Mouse (Mus musculus): ENCODE measurements at regions not wholly inside any gene's neighbourhood (a gene's known extent, or its start where the extent isn't known, plus 50 kb on each side); places are given as distances from the start of the nearest gene placed in this dataset.
A peak's percentile ranks its signal among the peaks of the same experiment; 100 is the strongest.

DNA sequence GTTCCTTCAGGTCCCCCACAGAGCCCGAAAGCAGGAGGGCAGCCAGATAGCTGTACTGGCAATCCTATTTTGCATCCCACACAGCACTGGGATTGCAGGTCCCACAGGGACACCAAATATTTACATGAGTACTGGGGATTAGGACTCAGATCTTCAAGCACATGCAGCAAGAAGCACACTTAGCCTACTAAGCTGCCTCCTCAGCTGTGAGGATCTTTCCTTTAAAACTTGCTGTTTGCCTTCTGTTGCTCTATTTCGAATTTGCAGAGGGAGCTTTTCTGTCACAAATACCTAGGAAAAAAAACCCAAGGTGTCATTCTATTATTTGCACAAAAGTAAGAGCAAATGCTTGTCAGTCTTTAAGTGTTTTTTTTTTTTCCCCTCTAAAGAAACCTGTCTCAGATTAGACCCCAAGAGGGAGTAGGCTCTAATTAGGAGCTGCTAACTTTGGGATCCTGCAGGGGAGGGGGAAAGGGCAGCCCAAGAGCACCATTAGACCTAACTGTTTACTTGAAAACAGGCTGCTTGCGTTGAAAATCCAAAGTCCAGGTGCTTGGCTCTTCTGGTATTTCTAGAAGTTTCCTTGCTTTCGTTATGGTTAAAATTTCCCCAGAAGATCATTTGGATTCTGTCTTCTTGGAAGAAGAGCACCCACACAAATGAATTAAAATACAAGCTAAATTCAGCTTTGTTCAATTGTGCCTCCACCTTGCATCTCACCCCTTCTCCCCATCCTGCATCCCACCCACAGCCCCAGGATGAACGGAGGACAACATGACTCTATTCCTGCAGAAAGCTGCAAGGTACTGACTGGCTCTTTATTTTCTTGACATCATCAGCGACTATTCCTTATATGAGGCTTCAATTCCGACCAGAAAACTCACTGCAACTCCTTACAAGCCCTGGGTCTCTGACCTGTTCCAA, 215.5 kb downstream of the Kcnj2 start:
- no peak for ATAC-seq (ENCODE audit: low FRiP score)
- TF ChIP-seq CTCF (IDR thresholded peaks at IDR 0.05) = no peak

DNA sequence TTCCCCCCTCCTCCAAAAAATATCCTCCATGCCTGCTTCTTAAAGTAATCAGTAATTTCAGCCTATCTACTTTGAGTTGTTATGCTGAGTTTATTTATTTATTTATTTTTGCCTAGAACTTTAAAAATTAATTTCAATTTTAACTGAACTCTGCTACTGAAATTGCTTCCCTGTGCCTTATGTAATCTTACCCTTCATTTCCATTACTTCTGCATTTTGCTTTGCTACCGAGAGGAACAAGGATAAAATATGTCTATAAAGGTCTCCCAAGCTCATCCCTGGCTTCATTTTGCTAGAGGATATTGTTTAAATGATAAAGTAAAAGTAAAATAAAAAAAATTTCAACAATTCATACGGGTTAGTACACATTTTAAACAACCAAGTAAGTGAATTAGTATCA, 216.3 kb downstream of the Kcnj2 start:
- Histone ChIP-seq H3K9me3 (ENCODE audit: low read length) (no peaks in the 10 kb centered on the region), H3K4me1 (ENCODE audit: insufficient read depth, low read length) (no peaks in the 10 kb centered on the region), H3K27me3 (ENCODE audit: insufficient read depth, low read length) (no peaks in the 10 kb centered on the region), H3K36me3 (ENCODE audit: insufficient read depth, low read length) (no peaks in the 10 kb centered on the region), H3K4me2 (ENCODE audit: low read depth, low read length, poor library complexity, severe bottlenecking) (no peak overlapping the region), H3K9ac (replicated peaks; ENCODE audit: low read length, poor library complexity, severe bottlenecking) (no peak overlapping the region), H3K27ac (ENCODE audit: low read depth, low read length) (no peak overlapping the region), H3K4me3 (ENCODE audit: low read depth, low read length) (no peak overlapping the region)
- DNase-seq (ENCODE audit: low spot score) = no peak
- TF ChIP-seq CTCF (IDR thresholded peaks at IDR 0.05) = no peak
- no peak for ATAC-seq (ENCODE audit: low FRiP score)
- WGBS = 70% methylated on average over 2 of the region's 2 CpGs

More for the DNA sequence above, 215.5 kb downstream of the Kcnj2 start:
- DNase-seq (ENCODE audit: low spot score) = no peak
- no peaks in the 10 kb centered on the region for H3K4me1 ChIP-seq (ENCODE audit: insufficient read depth, low read length)
- WGBS = 57% methylated on average over 7 of the region's 7 CpGs
- no peaks in the 10 kb centered on the region for H3K36me3 ChIP-seq (ENCODE audit: insufficient read depth, low read length)
- no peaks in the 10 kb centered on the region for H3K9me3 ChIP-seq (ENCODE audit: low read length)
- no peak overlapping the region for H3K9ac ChIP-seq (replicated peaks; ENCODE audit: low read length, poor library complexity, severe bottlenecking)
- no peak overlapping the region for H3K4me3 ChIP-seq (ENCODE audit: low read depth, low read length)
- no peak overlapping the region for H3K4me2 ChIP-seq (ENCODE audit: low read depth, low read length, poor library complexity, severe bottlenecking)
- no peaks in the 10 kb centered on the region for H3K27me3 ChIP-seq (ENCODE audit: insufficient read depth, low read length)
- no peak overlapping the region for H3K27ac ChIP-seq (ENCODE audit: low read depth, low read length)

DNA sequence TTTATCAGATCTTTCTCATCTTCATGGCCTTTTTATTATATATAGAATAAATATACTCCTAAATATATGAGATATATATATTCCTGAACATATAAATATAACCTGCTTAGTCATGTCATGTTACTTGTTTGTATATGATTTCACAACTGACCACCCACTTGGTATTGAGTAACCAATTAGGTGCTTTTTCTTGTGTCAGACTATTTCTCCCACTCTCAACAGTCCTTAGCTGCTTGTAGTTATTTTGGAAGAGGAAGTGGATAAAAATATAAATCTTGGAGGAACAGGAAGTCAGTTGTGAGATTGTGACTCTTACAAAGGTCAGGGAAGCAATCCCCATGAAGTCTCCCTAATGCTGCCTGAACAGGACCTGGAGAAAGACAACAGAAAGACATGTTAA, 224.6 kb downstream of the Kcnj2 start:
- Histone ChIP-seq H3K9ac (replicated peaks; ENCODE audit: low read length, poor library complexity, severe bottlenecking) (no peak overlapping the region), H3K27ac (ENCODE audit: low read depth, low read length) (no peak overlapping the region), H3K9me3 (ENCODE audit: low read length) (no peaks in the 10 kb centered on the region), H3K27me3 (ENCODE audit: insufficient read depth, low read length) (no peaks in the 10 kb centered on the region), H3K4me2 (ENCODE audit: low read depth, low read length, poor library complexity, severe bottlenecking) (no peak overlapping the region), H3K36me3 (ENCODE audit: insufficient read depth, low read length) (no peaks in the 10 kb centered on the region), H3K4me3 (ENCODE audit: low read depth, low read length) (no peak overlapping the region), H3K4me1 (ENCODE audit: insufficient read depth, low read length) (no peaks in the 10 kb centered on the region)
- no peak for TF ChIP-seq CTCF (IDR thresholded peaks at IDR 0.05)
- DNase-seq (ENCODE audit: low spot score) (no peak), ATAC-seq (ENCODE audit: low FRiP score) (no peak)

DNA sequence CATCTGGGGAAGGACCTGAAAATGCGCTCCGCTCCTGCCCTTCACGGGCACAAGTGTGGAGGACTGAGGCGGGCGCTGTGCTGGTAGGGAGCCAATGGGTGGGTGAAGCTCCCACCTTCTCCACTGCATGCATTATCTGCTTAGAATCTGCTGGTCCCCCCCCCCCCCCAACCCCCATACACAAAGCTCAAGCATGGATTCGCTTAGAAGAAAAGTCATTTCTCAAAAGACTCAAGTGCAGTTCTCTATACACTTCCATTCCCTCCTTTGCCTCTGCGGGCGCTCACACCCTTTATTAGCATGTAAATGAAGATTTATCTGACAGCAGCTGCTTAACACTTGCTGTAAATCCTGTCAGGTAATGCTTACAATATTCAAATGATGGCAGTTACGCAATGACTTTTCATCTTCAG, 230.4 kb downstream of the Kcnj2 start:
- Histone ChIP-seq H3K9ac (replicated peaks; ENCODE audit: low read length, poor library complexity, severe bottlenecking) (peak overlapping the region; percentile 29; the same call in 1 of the 2 replicates), H3K9me3 (ENCODE audit: low read length) (no peaks in the 10 kb centered on the region), H3K4me1 (ENCODE audit: insufficient read depth, low read length) (no peaks in the 10 kb centered on the region), H3K27ac (ENCODE audit: low read depth, low read length) (no peak overlapping the region), H3K36me3 (ENCODE audit: insufficient read depth, low read length) (no peaks in the 10 kb centered on the region), H3K4me3 (ENCODE audit: low read depth, low read length) (peak overlapping the region; percentile 20), H3K27me3 (ENCODE audit: insufficient read depth, low read length) (no peaks in the 10 kb centered on the region), H3K4me2 (ENCODE audit: low read depth, low read length, poor library complexity, severe bottlenecking) (peak overlapping the region; percentile 47)
- 13% methylated on average over 9 of the region's 9 CpGs for WGBS
- DNase-seq (ENCODE audit: low spot score) (peak; percentile 44), ATAC-seq (ENCODE audit: low FRiP score) (no peak)
- peak; percentile 19 for TF ChIP-seq CTCF (IDR thresholded peaks at IDR 0.05)

DNA sequence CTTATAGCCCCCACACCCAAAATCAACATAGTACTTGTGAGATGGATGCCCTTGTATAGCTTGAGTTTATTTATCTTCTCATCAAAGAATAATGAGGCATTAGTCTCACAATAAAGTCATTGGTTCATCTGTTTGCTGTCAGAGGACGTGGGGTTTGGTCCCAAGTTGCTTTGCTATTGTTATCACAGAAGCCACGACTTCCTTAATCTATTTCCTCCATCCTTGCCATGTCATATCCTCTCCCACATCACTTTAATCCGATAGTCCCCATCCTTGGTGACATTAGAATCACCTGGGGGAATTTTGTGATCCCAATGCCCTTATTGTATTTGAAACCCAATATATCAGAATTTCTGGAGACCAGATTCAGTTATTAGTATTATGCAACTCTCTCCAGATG, 246.8 kb downstream of the Kcnj2 start:
- no peak overlapping the region for H3K27ac ChIP-seq (ENCODE audit: low read depth, low read length)
- H3K9me3 ChIP-seq (ENCODE audit: low read length) = no peaks in the 10 kb centered on the region
- 58% methylated on average over 3 of the region's 3 CpGs for WGBS
- no peak overlapping the region for H3K4me2 ChIP-seq (ENCODE audit: low read depth, low read length, poor library complexity, severe bottlenecking)
- no peaks in the 10 kb centered on the region for H3K4me1 ChIP-seq (ENCODE audit: insufficient read depth, low read length)
- no peak overlapping the region for H3K9ac ChIP-seq (replicated peaks; ENCODE audit: low read length, poor library complexity, severe bottlenecking)
- H3K36me3 ChIP-seq (ENCODE audit: insufficient read depth, low read length) = no peaks in the 10 kb centered on the region
- no peak for TF ChIP-seq CTCF (IDR thresholded peaks at IDR 0.05)
- H3K4me3 ChIP-seq (ENCODE audit: low read depth, low read length) = no peak overlapping the region
- H3K27me3 ChIP-seq (ENCODE audit: insufficient read depth, low read length) = no peaks in the 10 kb centered on the region
- ATAC-seq (ENCODE audit: low FRiP score) (no peak), DNase-seq (ENCODE audit: low spot score) (no peak)

DNA sequence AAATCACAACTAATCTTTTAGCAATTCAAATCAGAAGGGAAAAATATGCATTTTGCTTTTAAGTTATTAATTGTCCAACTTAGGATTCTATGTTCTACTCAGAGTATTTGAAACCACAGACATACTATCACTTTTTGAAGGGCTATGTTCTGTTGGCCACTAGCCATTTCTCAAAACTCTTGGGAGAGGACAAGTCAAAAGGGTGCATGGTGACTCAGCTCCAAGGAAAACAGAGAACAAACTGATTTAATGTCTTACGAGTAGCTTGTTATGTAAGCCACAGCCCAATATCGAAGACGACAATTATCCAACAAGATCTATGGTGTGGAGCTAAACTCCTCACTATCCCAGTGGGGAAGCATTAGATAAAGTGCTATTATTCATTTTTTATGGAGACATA, 247.6 kb downstream of the Kcnj2 start:
- no peak overlapping the region for H3K9ac ChIP-seq (replicated peaks; ENCODE audit: low read length, poor library complexity, severe bottlenecking)
- 81% methylated on average over 3 of the region's 3 CpGs for WGBS
- H3K27me3 ChIP-seq (ENCODE audit: insufficient read depth, low read length) = no peaks in the 10 kb centered on the region
- no peak overlapping the region for H3K4me2 ChIP-seq (ENCODE audit: low read depth, low read length, poor library complexity, severe bottlenecking)
- DNase-seq (ENCODE audit: low spot score) (no peak), ATAC-seq (ENCODE audit: low FRiP score) (no peak)
- H3K27ac ChIP-seq (ENCODE audit: low read depth, low read length) = no peak overlapping the region
- H3K4me3 ChIP-seq (ENCODE audit: low read depth, low read length) = no peak overlapping the region
- no peaks in the 10 kb centered on the region for H3K4me1 ChIP-seq (ENCODE audit: insufficient read depth, low read length)
- H3K9me3 ChIP-seq (ENCODE audit: low read length) = no peaks in the 10 kb centered on the region
- no peaks in the 10 kb centered on the region for H3K36me3 ChIP-seq (ENCODE audit: insufficient read depth, low read length)
- no peak for TF ChIP-seq CTCF (IDR thresholded peaks at IDR 0.05)

Data from midbrain, postnatal 0 days (tissue).